Mouse (Mus musculus) thymus, adult 18-20 months (tissue): ENCODE results near the gene Prox1.

Experiments
- DNase-seq, 2 experiments: peaks; one replicate each; pipeline ENCODE4 v3.0.0; 2022; ENCODE audit warnings: mixed read lengths in 2 of 2

Prox1 gene

DNA sequence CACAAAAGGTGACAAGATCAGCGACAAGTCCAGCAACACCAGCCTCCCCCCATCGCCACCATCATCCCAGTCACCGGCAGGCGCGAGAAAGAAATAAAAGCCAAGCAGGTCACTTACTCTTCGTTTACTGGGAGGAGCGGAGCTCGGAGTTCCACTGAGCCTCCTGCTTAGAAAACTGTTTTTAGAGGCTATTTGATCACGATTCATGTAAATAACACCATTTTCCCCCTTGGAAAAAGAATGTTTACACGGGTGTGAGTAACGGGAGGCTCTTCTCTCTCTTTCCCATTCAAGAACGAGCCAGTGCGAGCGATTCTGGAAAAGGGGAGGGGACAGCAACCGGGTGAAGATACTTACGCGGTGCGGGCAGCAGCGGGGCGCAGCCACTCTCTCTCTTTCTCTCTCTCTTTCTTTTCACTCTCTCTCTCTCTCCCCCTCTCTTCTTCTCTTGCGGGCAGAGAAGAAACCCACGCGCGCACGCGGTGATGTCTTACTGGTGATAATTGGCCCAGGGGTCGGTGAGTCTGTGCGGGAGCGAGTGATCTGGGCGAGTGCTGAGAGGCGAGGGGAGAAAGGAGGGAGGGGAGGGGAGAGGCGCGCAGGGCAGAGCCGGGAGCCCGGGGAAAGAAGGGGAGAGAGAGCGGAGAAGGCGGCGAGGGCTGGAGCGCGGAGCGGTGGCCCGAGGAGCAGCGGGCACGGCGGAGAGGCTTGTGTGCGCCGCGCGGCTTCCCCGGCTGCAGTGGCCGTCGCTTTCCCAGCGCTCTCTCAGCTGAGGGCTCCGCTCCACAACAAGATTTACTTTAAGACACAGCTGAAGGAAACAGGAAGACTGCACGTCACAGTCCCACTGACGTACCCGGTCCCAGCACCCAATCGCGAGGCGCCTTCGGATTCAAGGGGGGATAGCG is at the start of gene Prox1:
Prox1 (minus strand) TSS at position 804 of the 908 bp plus-strand sequence.
- DNase-seq, result no peak

DNA sequence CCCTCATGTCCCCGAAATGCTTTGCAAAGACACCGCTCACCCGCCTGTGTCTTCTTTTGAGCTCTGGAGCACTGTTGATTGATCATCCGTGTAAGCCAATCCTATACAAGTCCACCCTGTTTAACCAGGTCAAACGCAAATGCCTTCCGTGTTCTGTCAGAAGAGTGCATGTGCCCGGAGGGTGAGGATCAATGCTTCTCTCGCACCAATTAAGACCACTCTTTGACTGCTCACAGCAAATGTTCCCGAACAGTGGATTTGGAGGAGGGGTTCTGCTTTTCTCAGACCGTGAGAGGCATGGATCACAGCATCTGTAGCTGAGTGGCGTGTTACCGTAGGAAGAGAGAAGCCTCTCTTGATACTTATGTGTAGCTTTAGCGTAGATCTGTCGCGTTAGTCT is 46.1 kb upstream of the Prox1 start:
- DNase-seq, result no peak

DNA sequence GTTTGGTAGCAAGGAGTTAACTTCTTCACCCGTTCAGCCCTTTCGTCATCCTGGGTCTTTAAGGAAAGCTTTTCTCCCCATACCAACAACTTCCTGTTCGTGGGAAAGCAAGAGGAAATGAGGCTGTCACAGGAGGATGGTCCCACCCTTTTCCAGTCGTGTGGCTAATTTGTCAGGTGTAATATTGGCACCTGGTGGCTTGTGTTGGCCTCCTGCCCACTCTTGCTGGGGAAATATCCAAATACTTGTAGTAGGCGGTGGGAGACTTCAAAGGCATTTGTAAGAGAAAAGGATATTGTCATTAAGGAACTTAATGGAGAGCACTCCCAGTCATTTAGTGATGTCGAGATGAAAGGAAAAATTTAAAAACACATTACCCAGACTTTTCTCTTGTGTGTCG is 44.1 kb upstream of the Prox1 start:
- DNase-seq, result no peak

DNA sequence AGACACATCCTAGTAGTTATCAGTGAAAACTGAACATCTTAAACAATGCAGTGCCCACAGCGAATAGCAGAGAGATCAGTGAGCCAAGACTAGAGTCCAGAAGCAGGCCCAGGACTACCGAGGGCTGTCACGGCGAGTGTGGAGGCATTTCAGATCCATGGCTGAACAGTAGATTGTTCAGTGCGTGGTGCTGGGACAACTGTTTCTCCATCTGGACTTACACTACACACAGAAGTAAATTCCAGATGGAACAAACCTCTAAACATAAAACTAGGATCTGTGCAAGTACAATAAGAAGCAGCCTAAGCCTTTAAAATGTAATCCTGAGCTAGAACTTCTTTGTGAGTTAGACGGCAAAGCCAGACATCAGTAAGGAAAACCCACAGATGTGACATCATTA is 42.7 kb upstream of the Prox1 start:
- no peak for DNase-seq

DNA sequence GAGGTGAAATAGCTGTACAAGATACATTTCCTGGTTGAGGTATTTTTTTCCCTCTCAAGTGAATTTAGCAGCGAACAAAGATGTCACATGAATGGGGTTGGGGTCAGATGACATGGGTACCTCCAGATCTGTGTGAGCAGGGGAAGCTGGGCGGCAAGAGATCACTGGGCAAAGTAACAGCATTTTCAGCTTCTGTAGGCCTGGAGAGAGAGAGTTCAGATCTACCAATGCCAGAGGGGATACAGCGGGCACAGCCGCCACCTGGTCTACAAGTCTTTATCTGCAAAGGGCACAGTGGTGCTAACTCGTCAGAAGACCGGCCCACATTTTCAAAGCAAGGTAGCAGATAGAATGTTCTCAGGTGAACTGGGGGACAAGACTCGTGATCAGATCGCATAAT is 36.7 kb upstream of the Prox1 start:
- DNase-seq, result no peak

DNA sequence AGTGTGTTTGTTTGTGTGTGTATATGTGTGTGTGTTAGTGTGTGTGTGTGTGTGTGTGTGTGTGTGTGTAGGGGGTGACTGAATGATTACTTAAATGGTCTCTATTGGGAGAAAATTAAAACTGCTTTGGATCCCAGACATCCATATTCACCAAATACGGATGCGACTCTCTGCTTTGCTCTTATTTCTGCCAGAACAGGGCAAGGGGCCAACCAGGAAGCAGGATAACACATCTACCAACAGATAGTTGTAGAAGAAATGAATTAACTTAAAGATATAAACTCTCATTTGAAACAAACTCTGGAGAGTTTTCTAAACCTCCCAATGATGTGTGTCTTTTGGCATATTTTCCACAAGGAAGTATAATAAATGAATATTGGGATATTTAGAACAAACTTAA is 35.2 kb upstream of the Prox1 start:
- DNase-seq, result no peak

DNA sequence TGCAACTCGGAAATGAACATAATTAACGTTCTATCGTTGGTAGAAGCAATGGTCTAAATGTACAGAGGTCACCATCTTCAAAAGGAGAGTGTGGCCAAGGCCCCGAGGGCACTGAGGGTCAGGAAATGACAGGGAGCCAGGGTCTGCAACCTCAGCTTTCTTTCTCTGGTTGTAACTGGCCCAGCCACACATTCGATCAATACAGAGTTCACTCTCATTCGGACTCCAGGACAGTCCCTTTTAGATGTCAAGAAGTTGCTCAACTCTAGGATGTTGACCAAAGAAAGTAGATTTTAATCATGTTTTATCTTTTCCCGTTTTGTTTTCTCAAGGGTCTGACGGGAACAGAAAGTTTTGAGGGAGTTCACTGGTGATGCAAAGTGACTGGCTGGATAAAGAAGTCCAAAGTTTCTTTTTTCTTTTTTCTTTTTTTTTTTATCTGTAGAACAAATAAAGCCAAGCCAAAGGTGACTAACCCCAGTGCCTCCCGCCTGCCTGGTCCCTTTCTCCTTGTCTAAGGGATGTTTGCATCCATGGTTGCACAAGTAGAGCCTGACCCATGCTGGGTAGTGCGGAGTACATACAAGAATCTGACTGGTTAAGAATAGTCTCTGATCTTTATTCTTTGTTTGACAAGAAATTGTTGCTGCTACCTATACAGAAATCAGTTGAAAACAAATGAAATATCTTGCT is 34.0 kb upstream of the Prox1 start:
- no peak for DNase-seq

DNA sequence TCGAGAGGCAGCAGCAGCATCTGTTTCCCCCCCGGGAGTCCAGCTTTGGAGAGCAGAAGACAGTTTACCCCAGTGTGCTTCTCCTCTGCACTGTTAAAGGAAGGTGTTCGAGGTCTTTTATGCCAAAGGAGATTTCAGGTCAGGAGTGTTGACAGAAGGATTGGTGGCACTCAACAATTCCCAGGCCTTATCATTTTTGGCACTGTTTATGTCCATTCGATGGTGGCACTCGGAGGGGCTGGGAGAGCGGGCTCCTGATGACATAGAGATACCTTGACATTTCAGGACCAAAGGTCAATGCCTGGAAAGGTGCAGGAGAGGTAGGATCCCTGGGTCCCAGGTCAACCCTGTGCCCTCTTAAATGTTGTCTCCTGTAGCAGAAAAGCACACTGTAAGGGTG is 31.2 kb upstream of the Prox1 start:
- no peak for DNase-seq

DNA sequence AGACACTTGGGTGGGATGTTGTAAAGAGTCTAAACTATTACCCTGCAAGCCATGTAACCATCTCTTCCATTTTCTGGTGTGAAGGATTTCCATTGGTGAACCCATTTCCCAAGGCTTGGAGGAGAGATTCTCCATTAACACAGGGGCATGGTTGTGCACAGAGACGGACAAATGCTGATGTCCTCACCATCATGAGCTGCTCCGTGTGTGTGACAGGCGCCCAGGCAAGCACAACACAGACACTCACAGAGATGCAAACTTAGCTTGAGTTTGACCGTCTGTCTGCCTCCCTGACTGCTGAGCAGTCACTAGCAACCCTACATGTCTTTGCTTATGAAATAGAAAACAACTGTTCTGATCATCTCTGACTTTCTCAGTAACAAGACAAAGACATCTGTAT is 30.5 kb upstream of the Prox1 start:
- no peak for DNase-seq

DNA sequence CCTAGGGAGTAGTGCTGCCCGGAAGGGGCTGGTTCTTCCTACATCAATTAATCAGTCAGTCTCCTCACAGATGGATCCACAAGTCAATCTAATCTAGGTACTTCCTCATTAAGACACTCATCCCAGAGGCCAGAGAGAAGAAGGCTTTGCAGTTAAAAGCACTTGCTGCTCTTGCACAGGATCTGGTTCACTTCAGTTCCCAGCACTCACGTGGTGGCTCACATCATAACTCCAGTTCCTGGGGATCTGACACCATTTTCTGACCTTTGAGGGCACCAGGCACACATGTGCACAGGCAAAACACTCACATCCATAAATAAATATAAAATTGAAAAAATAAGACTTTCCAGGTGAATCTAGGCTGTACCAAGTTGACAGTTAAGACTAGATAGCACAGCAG is 27.7 kb upstream of the Prox1 start:
- DNase-seq, result no peak

DNA sequence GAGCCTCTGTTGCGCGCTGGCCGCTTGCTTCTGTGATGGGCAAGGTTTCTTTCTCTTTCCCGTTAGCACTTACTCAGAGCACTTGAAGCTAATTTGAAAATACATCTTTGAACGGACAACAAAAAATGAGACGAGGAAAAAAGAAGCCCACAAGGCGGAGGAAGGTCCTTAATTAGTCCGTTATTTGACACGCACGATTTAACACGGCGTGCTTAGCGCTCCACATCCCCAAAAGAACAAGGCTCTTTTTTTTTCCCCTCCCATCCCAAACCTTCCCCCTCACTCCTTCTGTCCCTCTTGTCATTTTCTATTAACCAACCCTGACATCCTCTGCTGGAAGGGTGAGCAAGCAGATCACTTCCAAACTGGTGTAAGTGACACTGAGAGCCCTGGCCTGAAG is 21.5 kb upstream of the Prox1 start:
- DNase-seq, result no peak

DNA sequence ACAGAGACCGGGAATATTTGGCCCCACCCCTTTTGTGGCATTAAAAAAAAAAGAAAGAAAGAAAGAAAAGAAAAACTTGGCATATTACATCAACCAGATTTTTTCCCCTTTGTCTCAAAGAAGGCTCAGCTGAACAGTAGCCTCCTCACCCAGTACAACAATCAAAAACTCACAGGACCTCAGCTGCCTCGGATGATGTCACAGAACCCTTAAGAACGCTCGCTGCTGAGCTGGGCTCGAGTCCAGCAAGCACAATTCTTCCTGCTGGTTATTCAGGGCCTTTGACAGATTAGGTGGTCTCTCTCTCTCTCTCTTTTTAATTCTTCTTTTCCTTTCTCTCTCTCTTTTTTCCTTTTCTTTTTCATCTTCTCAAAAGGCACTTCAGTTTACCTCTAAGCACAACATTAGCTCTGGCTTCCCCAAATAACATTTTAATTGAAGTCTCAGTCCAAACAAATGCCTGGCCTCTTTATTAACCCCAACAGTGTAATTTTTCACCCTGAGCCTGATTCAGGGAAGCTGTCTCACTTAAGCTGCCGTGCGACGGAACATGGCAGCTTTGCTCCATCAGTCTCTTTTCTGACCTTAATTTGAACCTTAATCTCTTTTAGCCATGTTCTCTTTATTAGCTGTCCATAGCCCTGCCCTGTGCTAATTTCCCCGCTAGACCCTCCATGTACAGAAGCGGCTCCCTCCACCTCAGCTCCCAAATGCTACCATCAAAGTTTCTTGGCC is 19.9 kb upstream of the Prox1 start:
- no peak for DNase-seq

DNA sequence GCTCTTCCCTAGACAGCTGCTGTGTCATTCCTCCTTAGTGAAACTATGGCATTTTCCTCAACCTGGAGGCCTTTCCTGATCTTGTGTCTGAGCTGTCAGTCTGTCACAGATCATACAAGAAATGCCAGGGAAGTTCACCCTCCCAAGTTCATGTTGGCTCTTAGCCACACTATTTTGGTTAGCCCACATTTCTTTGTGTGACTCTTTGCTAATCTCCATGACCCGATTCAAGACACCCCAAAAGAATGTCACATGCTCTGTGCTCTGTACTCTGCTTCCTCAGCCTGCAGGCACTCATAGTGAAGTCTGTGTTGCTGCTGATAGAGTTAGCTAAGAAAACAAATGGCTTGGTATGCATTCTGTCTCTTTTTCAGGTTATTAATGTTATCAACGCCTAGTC is 18.6 kb upstream of the Prox1 start:
- no peak for DNase-seq

DNA sequence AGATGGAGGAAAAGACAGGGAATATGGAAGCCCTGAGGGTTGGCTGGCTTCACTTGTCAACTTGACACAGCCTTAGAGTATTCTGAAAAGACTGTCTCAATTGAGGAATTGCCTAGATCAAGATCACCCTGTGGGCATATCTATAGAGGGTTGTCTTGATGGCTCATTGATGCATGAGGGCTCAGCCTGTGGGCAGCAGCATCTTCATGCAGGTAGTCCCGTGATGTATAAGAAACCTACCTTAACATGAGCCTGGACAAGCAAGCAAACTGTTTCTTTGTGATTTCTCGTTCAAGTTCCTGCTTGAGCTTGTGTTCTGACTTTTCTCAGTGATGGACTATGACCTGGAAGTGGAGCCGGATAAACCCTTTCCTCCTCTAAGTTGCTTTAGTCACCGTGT is 15.8 kb upstream of the Prox1 start:
- no peak for DNase-seq

DNA sequence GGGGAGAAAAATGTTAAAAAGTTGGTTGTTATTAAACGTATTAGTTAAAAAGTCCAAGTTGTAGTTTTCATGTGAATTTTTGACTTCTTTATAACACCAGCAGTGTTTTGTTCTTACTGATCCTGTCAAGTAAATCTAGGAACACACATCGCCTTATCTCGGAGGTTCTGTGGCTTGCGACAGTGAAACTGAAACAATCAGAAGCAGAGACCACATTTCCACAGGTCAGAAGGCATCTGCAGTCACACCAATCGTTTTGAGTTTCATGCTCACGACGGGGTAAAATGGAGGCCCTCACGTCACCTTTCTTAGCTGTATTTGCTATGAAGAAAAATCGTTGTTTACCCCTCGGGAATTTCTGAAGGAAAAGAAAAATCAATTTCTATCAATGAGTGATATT is 14.8 kb upstream of the Prox1 start:
- DNase-seq, result no peak

DNA sequence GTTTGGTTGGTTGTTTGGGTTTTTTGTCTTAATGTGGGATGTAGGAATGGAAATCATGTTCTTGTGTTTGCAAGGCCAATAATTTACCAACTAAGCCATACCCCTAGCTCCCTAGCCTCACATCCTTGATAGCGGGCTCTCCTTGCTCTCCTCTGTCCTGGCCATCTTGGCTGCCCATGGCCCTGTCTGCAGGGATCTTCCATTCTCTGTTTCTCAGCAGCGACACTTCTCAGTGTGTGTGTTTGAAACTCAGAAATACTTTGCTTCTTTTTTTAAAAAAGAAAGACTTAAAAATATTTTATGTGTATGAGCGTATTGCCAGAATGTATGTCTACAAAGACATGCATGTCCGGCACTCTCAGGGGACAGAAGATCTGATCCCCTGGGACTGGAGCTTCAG is 13.1 kb upstream of the Prox1 start:
- DNase-seq, result no peak

DNA sequence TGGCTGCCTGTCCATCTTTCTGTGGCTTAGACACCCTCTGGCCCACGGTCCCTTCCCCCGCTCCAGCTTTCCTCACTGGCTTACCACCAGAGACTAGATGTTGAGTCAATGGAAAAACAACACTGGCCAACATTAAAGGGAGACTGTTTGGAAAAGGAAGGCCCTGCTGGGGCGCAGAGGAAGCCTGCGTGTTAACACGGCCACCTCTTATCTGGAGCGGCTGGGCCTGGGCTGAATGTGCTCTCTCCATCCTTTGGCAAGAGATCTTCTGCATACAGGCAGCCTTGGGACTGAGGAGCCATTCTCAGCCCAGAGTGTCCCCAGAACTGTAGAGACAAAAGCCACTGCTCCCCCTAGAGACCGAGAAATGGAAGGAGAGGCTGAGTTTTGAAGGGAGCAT is 11.3 kb upstream of the Prox1 start:
- DNase-seq, result no peak

DNA sequence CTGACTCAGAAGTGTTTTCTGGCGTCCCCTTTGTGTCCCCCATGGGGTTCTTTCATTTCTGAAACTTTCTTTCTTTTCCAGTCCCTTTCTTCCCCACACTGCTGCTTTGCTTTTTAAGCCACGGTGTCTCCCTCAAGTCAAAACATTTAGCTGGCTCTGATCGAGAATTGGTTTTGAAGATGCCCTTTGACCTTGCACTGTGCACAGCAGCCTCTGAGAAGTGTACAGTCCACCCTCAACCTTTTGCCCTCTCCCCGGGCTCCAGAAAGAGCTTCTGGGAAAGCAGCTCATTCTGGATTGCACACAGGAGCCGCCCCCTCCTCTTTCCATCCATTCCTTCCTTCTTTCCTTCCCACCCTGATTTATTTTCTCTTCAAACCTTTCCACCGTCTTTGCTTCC is 10.3 kb upstream of the Prox1 start:
- DNase-seq, result no peak

DNA sequence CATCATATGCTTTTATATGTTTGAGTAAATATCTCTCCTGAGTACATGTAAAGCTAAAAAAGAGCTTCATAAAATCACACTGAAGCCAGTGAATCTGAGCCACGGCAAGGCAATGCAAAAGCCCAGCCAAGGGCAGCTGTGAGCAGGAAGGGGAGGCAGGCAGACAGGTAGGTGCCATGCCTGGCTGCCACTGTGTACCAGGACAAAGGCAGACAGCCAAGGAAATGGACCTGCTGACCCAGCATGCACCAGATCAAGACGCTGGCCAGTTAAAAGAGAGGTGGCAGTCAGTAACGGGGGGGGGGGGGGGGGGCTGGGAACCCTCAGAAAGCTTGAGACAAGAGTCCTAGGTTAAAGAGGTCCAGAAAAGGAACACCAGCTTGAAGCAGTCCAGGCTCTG is 6.4 kb upstream of the Prox1 start:
- no peak for DNase-seq

DNA sequence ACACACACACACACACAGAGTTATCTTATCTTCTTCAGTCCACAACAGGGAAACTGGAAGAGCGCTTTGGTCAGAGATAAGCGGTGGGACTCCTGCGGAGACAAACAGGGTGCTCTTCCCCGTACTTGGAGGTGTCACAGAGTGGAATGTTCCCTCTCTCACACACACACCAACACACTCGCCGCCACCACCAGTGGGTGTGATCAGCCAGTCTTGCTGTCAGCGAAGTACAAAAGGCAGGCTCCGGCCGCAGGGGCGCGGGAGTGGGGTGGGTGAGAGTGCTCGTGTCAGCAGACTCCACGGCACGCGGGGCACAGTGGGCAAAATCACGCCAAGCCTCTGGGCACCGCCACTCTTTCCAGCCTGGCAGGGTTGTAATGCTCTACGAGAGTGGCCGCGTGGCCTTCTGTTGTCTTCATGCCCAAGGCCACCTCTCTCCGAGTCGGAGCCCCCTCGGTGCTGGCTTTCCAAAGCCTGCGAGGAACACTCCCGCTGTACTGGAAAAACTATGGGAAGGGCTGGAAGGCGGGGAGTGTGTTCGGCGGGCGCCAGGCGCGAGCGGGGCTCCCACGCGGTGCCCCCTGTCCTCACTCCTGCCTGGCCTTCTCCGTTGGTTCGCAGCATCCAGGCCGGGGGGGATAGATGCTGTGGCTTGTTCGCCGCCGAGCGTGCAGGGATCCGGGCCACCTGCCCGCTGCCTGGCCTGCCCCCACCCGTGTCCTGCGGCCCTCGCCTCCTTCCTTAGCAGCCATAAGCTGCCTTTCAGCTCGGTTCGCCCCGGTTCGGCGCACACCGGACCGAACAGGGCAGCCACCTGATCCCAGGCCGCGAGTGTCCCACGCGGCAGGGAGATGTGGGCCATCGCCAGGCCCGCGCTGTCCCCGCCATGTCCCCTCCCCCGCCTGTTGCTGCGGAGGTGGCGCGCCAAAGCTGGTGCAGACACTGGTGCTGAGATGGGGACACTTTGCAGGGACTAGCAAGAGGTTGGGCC is 4.5 kb upstream of the Prox1 start:
- no peak for DNase-seq

DNA sequence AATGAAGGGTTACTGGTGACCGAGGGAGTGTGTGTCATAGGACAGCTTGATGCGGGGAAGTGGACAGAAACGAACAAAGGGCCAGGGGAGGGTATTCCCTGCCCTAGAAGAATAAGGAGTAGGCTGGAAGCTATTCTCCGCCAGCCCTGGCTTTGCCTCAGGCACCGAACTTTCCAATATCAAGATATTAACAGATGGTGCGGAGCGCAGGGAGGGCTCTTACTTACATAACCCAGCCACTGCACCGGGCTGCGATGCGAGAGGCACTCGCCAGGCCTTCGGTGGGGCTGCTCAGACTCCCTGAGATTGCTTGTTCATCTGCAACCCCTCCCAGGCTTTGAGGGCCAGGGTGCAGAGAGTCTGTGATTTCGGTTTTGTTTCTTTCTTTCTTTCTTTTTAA is 3.7 kb upstream of the Prox1 start:
- DNase-seq, result no peak

DNA sequence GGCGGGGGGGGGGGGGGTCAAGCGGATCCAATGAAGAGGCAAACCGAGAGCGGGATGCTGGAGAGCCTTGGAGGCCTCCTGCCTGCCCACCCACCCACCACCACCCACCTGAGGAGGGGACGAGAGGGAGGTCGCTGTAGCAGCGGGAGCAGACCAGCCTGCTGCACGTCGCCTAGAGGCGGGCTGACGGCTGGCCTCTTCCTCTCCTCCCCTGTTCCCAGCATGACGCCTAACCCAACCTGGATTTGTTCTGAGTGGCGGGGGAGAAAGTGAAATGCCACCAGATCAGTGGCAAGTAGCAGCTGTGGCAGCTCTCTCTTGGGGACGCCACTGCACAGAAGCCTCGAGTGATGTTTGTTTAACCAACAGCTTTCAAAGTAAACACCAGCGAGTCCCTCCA is 3.1 kb upstream of the Prox1 start:
- no peak for DNase-seq
